Mouse (Mus musculus): ENCODE data around the gene Tbc1d1.

The Tbc1d1 gene

DNA sequence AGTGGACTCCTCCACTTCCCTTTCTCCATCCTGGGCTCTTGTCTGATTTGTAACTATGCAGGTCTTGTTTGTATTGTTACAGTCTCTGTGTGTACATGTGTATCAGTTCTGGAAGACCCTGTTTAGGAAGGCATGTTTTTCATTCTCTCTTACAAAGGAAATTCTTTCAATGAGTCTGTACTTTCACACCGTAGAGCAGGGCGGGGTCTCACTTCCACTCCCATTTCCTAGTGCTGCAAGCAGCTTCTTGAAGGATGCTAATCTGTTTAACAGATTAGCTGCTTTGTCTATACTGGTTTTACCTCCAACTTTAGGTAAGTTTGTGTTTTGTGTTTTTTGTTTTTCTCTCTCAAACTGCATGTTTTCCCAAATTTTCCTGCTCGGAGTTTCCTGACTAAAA lies 230.9 kb downstream of the Tbc1d1 start:
- DNase-seq (ENCODE audit: low spot score), result no peak

DNA sequence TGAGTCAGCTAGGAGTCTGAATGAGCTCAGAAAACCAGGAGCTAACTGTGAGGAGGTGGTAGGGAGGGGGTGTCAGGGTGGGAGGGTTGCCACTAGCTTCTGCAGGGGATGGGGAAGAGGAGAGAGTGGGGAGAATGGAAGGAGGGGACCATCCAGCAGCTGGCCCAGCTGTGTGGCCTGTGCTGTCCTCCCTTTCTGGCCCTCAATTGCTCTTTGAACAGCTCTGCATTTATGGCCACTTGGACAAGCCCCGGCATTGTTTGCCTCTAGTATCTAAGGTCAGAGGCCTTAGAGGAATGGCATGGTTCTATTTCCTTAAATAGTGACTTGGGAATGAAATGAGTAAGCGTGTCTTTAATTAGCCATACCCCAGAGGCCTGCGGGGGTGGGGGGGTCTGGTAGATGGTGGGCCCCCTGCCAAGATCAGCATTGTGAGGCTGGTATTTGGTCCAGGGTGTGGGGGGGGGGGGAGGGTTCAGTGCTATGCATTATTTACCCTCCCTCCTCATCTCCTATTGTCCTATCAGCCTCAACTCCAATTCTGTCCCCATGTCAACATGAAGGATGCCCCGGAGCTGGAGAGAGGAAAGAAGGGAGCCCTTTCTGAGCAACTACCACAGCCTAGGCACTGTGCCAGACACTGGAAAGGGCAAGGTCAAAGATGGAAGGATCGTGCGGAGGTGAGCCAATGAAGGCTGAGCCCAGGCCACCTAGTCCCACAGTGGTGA lies 233.3 kb downstream of the Tbc1d1 start:
- peak; percentile 76 for DNase-seq (ENCODE audit: low spot score)

DNA sequence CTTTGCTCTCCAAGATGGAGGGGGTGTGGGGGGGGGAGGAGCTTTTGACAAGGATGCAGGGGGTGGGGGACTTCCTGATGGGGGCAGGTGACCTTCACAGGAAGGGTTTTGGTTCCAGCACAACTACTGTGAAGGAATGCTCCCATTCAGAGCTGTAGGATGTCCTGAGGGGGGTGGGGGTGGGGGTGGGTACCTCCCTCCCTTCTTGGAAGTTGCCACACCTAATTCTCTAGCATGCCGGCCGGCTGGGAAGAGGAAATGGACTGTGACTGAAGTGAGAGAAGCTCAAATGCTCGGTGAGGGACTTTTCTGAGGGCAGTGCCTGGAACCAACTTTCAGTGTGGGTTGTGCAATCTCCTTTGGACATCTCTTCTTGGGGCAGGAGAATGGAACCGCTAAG lies 235.2 kb downstream of the Tbc1d1 start:
- no peak for DNase-seq (ENCODE audit: low spot score)

DNA sequence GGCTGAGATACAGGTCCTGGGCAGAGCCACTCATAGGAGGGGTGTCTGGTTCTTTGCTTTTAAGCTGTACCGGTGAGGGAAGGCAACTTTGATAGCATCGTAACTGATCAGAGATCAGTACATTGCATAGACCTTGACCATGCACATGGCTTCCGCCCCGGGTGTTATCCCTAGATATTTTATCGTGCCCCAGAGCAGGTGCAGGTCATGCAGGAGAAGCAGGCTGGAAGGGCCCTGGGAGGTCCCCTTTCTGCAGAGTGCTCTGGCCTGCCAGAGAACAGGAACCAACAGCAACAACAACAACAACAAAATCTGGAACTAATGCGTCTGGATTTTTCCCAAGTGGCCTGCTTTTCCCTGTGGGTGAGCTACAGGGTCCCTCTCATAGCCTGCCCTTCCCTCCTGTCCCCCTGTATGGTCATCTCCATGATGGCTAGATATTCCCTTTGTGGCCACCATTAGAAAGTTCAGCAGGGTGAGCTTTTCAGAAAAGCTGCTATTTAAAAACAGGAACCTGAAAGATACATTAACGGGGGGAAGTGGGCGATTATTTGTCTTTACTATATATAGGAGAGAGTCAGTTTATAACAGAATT lies 236.4 kb downstream of the Tbc1d1 start:
- DNase-seq (ENCODE audit: low spot score), result no peak

DNA sequence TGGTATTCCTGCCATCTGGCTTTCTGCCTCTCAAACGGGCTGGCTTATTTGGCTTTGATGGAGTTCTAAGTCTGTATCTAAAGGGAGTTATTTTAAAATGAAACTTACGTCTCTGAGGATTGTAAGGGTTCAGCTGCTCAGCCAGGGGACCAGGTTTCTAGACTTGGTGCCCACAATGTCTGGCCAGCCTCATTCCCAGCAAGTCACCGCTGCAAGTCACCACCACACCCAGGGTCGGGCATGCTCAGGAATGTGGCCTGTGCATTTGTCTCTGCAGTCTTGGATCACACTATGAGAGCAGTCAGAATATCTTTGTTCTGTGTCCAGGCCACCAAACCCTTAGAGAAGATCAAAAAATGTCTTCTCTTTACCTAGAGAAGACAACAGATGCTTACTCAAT lies 237.4 kb downstream of the Tbc1d1 start:
- no peak for DNase-seq (ENCODE audit: low spot score)

DNA sequence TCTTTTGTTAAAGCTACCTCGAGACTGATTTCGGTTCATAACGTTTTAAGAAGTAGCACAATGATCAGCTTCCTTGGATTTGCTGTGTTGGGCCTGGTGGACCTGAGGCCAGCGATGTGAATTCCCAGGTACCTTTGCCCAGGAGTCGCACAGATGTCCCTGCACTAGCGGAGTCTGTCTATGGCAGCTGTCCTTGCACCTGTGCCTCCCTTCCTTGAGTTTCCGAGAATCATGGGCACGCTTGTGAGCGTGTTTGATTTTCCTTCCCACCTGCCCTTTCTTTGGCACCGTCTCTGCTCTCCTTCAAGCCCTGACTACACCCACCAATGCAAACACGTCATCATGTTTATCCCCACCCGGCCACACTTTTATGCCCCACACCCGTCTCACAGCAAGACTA lies 242.1 kb downstream of the Tbc1d1 start:
- DNase-seq (ENCODE audit: low spot score), result no peak

DNA sequence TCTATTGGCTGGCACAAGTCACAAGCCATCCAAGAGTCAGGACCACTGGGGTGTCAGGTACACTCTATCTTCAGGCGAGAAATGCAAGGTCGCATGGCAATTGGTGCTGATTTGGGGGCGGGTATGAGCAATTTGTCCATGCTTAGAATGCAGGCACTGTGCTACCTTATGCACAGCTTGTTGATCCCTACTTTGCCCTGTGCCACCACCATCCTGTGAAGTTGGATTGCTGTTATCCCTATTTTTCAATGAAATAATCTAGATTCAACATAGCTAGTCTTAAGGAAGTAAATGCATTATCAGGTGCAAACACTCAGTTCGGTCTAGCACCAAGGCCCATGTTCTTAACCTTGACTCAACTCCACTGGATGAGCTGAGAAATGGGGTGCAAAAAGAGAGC lies 244.6 kb downstream of the Tbc1d1 start:
- no peak for DNase-seq (ENCODE audit: low spot score)
